Mouse (Mus musculus): ENCODE results near the gene Dennd6b. TPM values are rescaled to one million over a fixed set of nuclear protein-coding genes. Genes with fewer than 3 reads are reported as not detected.

The Dennd6b gene
- total RNA-seq, 2 experiments from 2014 or later = 45.9 to 52.9 TPM

- no peak for DNase-seq (ENCODE audit: low spot score in 2 of 2)
Observed at GRCm38 (mm10) chr15:89136461-89137155, 59.7 kb downstream of the Dennd6b start.

Small RNAs within 50 kb of the gene (microRNA-seq; reads per million reads assigned to microRNA genes)
- gene Mir6958 (5.9 to 6.0 reads per million in 2 experiments), gene Mir7118 (0.25 to 1.3 reads per million in 2 experiments)

Other genes with a start within 250 kb of the Dennd6b start
- gene Ttll8, start 242.1 kb downstream of the Dennd6b start, total RNA-seq (2021) = 1 to 10 TPM in 1 of 2 experiments, under 1 TPM in 1; 0.87 to 2.2 TPM
- gene Mlc1, start 217.5 kb downstream of the Dennd6b start, total RNA-seq (2021) = 100 to 1,000 TPM; 101 to 104 TPM
- not detected for gene Mov10l1, start 213.6 kb downstream of the Dennd6b start, total RNA-seq (2021)
- 100 to 1,000 TPM; 107 to 114 TPM for gene Panx2, start 136.8 kb downstream of the Dennd6b start, total RNA-seq (2021)
- gene Trabd, start 121.4 kb downstream of the Dennd6b start, total RNA-seq (2021) = 10 to 100 TPM; 20.8 to 20.9 TPM
- 10 to 100 TPM; 20.1 to 23.0 TPM for gene Selenoo, start 107.4 kb downstream of the Dennd6b start, total RNA-seq (2021)
- 10 to 100 TPM; 31.4 to 34.6 TPM for gene Tubgcp6, start 73.4 kb downstream of the Dennd6b start, total RNA-seq (2021)
- gene Hdac10, start 67.8 kb downstream of the Dennd6b start, total RNA-seq (2021) = 10 to 100 TPM; 15.2 to 15.8 TPM
- gene Mapk12, start 55.8 kb downstream of the Dennd6b start, total RNA-seq (2021) = 1 to 10 TPM; 7.4 to 9.2 TPM
- 10 to 100 TPM; 49.1 to 55.1 TPM for gene Mapk11, start 46.9 kb downstream of the Dennd6b start, total RNA-seq (2021)
- 10 to 100 TPM; 47.3 to 54.9 TPM for gene Plxnb2, start 15.7 kb downstream of the Dennd6b start, total RNA-seq (2021)
- 100 to 1,000 TPM; 155 to 157 TPM for gene Ppp6r2, start 15.1 kb upstream of the Dennd6b start, total RNA-seq (2021)
- 100 to 1,000 TPM; 204 to 220 TPM for gene Sbf1, start 118.8 kb upstream of the Dennd6b start, total RNA-seq (2021)
- gene Adm2, start 126.2 kb upstream of the Dennd6b start, total RNA-seq (2021) = not detected
- not detected for gene Miox, start 137.9 kb upstream of the Dennd6b start, total RNA-seq (2021)
- 10 to 100 TPM; 17.8 to 21.2 TPM for gene Lmf2, start 159.2 kb upstream of the Dennd6b start, total RNA-seq (2021)
- gene Ncaph2, start 159.2 kb upstream of the Dennd6b start, total RNA-seq (2021) = 100 to 1,000 TPM; 111 to 119 TPM
- gene Sco2, start 177.3 kb upstream of the Dennd6b start, total RNA-seq (2021) = 10 to 100 TPM; 27.7 to 28.6 TPM
- 1 to 10 TPM; 1.5 TPM for gene Tymp, start 180.5 kb upstream of the Dennd6b start, total RNA-seq (2021)
- gene Odf3b, start 182.8 kb upstream of the Dennd6b start, total RNA-seq (2021) = 1 to 10 TPM; 2.0 to 2.1 TPM
- 1 to 10 TPM in 1 of 2 experiments, under 1 TPM in 1; 0.82 to 1.0 TPM for gene Klhdc7b, start 188.4 kb upstream of the Dennd6b start, total RNA-seq (2021)
- gene Syce3, start 214.0 kb upstream of the Dennd6b start, total RNA-seq (2021) = not detected
- gene Cpt1b, start 229.4 kb upstream of the Dennd6b start, total RNA-seq (2021) = 1 to 10 TPM; 1.9 to 2.3 TPM
- 1 to 10 TPM; 1.6 to 2.0 TPM for gene C730034F03Rik, start 233.1 kb upstream of the Dennd6b start, total RNA-seq (2021)
- under 1 TPM in 1 of 2 experiments, not detected in 1; 0.09 TPM for gene Gm44502, start 233.2 kb upstream of the Dennd6b start, total RNA-seq (2021)
- 10 to 100 TPM; 42.7 to 45.2 TPM for gene Chkb, start 233.4 kb upstream of the Dennd6b start, total RNA-seq (2021)